Mouse (Mus musculus): Measurements from ENCODE around the gene Csrp3.

Csrp3 gene

DNA sequence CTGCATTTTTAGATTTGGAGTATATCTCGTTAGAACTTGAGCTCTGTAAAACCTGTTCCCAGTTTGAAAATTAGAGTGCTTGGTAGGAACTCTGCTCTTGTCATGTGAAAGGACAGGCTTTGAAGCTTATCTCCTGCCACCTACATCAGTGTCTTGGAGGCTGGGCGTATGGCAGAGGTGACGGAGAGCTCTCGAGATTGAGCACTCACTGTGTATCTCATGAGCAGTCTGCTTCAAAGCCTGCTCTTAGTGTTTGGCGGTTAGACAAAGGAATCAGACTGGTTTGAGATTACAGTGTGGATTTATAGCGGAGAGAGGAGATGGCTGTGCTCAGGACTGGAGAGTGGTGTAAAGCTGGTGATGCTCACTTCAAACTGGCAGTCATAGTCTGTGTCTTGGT lies 22.7 kb downstream of the Csrp3 start:
- no peak for DNase-seq

DNA sequence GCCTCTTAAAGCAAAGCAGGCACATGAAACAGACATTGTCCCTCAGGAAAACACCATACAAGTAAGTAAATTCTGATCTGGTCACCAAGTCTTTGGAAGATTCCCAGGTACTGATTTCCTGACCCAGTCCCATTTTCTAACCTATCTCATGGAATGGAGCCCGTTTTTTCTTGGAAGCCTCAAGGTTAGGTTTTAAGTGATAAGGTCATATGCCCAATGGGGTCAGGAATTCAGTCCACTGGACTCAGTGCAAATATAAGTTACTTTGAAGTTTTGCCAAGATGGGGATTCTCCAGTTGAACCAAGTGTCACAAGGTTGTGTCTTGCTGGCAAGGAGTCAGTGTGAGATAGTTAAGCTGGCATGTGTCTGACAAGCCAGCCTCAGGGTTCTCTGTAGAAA lies 23.2 kb downstream of the Csrp3 start:
- DNase-seq: no peak

GRCm38 (mm10) chr7:48823621-48824020 lies 24.2 kb downstream of the Csrp3 start:
- DNase-seq: no peak

- no peak for DNase-seq
Measured at GRCm38 (mm10) chr7:48821654-48822053, 26.2 kb downstream of the Csrp3 start.

DNA sequence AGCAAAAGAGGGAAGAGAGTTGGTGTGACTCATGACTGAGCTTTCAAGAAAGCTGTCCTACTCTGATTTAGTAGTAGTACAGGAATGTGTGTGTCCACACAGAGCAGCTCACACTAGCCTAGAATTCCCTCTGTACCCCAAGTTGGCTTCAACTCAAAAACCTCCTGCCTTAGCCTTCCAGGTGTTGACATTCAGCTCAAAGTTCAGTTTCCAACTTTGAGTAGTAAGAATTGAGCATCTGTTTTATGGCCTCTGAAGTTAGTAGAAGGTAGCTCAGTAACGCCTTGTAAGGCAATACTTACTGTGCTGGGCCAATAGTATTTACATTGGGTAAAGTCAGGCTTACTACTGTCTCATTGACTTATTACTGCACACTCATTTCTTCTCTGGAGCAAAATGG lies 34.2 kb downstream of the Csrp3 start:
- DNase-seq: no peak

GRCm38 (mm10) chr7:48812358-48812757 lies 35.5 kb downstream of the Csrp3 start:
- no peak for DNase-seq

DNA sequence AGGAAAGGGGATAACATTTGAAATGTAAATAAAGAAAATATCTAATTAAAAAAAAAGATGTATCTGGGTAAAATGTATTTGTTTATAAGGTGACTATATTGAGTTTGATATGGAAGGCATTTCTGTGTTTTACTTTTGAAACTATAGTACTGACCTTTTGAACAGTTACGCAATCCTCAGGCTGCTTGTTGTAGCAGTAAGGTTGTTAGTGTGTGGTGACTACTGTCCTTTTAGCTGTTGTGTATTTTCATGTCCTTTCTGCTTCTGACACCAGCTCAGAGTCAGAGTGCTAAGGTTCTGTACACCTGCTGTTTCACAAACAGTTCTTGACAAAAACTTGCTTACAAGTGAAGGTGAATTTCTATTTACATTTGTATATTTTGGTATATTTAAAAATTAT lies 37.2 kb downstream of the Csrp3 start:
- DNase-seq: no peak

DNA sequence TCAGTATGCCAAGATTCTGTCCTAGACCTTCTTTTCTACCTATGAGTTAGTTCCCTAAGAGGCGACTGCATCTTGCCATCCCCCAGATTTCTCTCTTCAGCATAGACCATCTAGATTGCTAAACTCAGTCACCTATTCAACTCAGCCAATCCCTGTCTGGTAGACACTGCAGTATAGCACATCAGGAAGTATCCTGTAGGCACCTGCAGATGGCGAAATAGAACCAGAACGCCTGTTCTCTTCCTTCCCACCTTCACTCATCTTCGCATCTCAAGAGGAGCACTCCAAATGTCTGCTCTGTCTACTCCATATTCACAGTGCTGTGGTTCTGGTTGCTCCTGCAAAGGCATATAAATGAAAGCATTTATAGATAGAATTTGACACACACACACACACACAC lies 41.2 kb downstream of the Csrp3 start:
- peak; percentile 19 for DNase-seq

- no peak for DNase-seq
Measured at GRCm38 (mm10) chr7:48803381-48803780, 44.5 kb downstream of the Csrp3 start.

GRCm38 (mm10) chr7:48795130-48795529 lies 52.7 kb downstream of the Csrp3 start:
- peak; percentile 10 for DNase-seq

GRCm38 (mm10) chr7:48791412-48791811 lies 56.4 kb downstream of the Csrp3 start:
- DNase-seq: no peak

- DNase-seq: no peak
Measured at GRCm38 (mm10) chr7:48790117-48790516, 57.7 kb downstream of the Csrp3 start.

DNA sequence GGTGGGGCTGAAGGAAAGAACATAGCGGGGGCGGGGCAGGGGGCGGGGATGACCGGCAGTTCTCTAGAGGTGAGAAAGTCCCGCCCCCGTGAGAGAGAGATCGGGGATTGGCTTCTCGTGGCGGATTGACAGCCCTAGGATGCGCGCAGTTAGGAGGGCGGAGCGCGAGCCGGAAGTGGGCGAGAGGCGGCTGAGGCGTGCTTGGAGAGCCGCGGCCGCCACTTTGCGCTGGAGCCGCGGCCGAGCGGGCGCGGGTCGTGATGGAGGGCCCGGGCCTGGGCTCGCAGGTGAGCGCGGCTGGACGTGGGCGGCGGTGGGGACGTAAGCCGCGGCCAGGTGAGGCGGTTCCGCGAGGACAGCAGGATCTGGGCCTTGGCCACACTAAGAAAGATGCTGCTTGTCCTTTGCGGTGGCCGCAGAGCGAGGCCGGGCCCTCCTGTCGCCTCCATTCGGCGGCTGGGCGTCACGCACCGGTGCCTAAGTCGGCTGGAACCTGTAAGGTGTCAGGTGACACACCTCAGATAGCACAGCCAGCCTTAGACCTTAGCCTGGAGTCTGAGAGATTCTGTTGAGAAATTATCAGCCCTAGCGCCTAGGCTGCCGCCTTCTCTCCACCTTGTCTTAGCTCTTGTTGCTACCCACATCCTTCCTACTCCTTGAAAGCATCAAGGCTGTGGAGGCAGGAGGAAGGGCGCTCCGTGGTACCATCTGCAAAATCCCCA lies 58.8 kb downstream of the Csrp3 start, which contains the start of gene Zdhhc13:
Gene Zdhhc13, plus strand, starts transcription at position 153 of the 722 bp plus-strand sequence.
- peak; percentile 95 for DNase-seq

DNA sequence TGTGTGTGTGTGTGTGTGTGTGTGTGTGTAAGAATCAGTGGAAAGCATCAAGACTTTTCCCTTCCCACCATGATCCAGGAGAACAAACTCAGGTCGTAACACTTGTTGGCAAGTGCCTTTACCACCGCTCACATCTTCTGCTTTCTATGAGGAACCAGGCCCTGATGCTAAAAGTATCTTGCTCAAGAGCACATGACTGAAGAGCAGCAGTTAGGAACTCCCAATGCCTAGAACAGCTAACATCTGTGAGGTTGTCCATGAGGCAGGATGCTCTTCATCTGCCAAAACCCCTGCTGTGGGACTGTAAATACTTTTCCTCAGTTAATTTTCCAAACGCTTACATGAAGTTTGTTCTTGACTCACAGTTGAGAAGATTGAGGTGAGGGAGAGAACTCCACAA lies 59.5 kb downstream of the Csrp3 start:
- DNase-seq: no peak

DNA sequence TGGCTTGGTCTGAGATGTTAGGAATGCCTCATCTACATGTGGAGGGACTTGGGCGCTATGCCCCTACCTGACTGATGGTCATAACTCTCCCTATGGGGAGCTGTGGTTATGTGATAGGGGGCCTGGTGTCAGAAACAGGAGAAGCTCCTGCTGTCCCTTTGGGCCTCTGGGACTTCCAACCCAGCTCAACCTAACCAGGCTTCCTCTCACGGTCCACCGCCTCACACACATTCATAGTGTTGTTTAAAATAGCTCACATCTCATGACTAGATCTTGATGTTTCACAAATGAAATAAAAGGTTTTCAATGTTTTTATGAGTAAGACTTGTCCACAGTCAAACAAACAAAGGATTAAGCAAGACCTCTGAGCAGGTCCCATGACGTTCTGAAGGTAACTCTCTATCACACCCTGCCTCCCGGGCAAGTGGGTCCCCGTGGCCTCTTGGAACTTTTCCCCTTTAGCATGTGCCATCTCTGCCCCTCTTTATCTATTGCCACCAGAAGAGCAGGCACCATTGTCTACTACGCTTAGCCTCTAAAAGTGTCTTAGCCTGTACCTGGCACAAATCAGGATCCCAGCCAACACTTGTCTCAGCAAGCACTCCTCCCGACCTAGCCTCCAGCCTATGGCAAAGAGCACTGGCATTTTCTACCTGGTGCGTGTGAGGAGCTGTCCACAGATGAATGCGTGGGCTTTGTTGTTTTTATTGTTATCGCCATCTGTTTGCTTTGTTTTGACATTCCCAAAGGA lies 62.9 kb downstream of the Csrp3 start:
- DNase-seq: no peak

DNA sequence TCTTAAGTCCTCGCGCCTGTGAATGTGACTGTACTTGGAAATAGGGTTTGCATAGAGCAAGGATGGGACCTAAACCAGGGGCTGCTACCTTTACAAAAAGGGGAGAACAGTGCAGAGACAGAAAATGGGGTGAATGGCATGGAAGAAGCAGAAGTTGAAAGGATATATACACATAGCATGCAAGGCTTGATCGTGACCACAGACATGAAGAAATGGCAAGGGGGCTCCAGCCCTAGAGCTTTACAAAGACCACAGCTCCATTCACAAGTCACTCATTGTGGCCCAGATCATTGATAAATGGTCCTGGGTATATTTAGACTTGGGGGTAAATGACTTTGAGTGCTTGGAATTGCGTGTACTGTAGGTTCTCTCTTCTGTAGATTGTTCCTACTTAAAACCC lies 65.4 kb downstream of the Csrp3 start:
- no peak for DNase-seq
